Mouse (Mus musculus) central nervous system, embryonic 18 days (tissue): Measurements from ENCODE around the gene C87436. TPM values are rescaled to one million over a fixed set of nuclear protein-coding genes. Genes with fewer than 3 reads are reported as not detected.

Experiments used
- polyA plus RNA-seq: library from polyadenylated mRNA; depleted of rRNA; stranded (reverse); fragments of >200 nt; gene quantifications from 2 replicates; pipeline ENCODE4 v1.2.3, GENCODE M21; 2012; rRNA removed

C87436 gene
- polyA plus RNA-seq: 19.9 and 21.3 TPM in 2 replicates

DNA sequence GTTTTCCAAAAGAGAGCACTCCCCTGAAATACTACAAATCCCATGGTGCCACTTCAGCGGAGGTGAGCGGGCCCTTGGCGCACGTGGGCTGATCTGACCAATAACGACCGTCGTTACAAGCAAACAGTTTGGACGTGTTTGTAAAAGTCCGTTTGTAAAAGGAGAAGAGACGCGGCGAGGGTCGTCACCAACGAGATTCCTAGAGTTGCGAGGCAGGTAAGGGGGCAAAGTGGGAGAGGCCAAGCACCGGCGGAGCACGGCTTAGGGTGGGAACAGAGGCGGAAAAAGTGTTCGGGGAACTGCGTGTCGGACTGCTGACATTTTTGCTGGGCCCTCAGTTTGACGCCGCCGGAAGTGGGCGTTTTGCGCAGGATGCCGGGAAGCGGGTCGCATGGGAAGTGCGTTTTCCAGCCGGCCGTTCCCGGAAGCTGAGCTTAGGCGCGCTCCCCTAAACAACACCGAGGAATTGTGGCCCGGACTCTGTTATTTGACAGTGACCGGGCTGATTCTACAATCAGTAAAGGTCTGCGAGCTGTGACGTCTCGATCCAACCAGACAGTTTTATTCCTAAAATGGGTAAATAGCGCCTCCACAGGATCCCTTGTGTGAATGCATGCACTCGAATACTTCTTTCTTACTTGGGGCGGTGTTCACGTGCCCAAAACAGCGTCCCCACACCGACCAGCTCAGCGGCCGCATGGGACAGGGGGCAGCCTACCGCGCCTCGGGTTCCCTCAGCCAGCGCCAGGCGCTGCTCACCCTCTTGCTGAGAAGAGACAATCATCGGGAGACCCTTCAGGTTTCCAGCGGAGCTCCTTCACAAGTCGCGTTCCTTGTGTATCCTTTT, at the start of gene C87436:
Gene C87436, plus strand, starts transcription at position 103 of the 847 bp plus-strand sequence.

DNA sequence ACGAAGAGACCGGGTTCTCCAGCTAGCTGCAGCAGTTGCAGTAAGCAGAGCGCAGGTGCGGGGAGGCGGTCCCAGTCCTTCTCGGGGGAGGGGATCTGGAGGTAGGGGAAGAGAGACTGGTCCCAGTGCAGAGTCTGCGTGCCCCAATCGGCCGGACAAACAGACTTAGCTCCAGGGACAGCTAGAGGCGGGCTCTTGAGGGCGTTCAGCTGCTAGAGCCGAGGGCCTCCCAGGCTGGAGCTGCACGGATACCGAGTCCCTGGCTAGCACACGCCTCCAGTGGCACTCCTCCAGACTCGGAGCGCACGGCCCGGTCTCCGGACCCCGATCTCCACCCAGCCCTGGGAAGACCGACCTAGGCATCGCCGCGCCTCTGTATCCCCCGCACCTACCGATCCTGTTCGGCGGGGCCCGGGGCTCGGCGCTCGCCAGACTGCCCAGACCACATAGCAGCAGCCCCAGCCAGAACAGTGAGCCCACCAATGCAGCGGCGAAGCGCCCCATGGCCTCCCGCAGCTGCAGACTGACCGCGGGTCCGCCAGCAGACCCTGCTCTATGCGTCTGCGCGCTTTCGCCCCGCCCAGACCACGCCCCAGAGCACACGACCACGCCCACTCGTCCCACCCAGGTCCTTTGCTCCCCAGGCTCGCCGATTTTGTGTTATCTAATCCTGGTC, 41.5 kb upstream of the C87436 start, which contains the start of gene Pcyox1:
Gene Pcyox1, minus strand, starts transcription at position 574 of the 676 bp plus-strand sequence.

DNA sequence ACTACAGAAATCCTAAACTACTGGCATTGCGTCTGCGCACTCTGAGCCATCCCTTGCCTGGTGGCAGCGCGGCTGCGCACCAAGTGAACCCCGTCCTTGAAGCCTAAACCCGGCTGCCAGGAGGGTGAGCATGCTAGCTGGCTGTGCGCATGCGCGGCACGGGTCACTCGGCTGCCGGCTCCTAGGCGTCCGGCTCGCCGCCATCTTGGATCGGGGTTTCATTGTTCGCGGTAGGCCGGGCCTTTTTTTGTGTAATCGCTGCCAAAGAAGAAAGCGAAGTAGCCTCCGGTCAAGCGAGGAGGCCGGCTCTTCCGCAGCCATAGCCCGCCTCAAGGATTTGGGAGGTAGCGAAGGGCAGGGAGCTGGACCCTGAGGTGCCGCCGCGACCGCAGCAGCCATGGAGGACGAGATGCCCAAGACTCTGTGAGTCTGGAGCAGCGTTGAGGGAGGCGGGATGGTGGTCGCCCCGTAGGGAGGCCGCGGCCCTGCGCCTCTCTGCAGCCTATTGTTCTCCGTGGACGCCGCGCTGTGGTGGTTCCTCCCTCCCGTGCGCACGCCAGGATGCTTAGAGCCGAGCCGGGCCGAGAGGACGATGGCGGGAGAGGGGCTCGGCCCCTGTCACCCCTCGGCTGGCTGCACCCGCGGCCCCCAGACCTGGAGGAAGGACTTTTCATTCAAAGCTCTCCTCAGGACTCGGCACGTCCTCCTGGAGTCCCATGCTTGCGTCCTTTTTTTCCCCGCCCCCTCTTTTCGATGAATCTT, 33.9 kb upstream of the C87436 start, which contains the start of gene Tia1:
Gene Tia1, plus strand, starts transcription at position 120 of the 762 bp plus-strand sequence.

DNA sequence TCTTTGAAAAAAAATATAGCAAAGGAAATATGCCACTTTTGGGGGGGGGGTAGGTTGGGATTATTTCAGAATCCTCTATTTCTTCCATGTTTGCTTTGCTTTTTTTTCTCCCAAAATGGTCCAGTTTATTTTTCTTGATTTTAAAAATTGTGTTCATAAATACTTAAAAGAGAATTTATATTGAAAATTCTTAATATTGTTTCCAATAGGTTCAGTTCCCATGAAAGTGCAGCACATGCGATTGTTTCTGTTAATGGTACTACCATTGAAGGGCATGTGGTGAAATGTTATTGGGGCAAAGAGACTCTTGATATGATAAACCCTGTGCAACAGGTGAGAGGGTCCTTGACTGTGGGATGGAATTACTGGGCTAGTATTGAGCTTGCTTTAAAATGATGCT, 11.8 kb upstream of the C87436 start, which contains the start of gene Gm44790:
Gene Gm44790, plus strand, starts transcription at position 301 of the 400 bp plus-strand sequence.

Other genes with a start within 250 kb of the C87436 start
- 17.9 and 23.3 TPM in 2 replicates for gene Tgfa, start 243.2 kb upstream of the C87436 start, polyA plus RNA-seq
- gene Fam136a, start 72.7 kb upstream of the C87436 start, polyA plus RNA-seq: 58.7 and 63.4 TPM in 2 replicates
- 304 and 362 TPM in 2 replicates for gene Snrpg, start 67.1 kb upstream of the C87436 start, polyA plus RNA-seq
- 73.7 and 78.5 TPM in 2 replicates for gene Pcyox1, start 41.2 kb upstream of the C87436 start, polyA plus RNA-seq
- 336 and 337 TPM in 2 replicates for gene Tia1, start 34.2 kb upstream of the C87436 start, polyA plus RNA-seq
- 2.7 and 3.5 TPM in 2 replicates for gene Gm44790, start 11.7 kb upstream of the C87436 start, polyA plus RNA-seq
- 151 and 173 TPM in 2 replicates for gene Pcbp1, start 87.9 kb downstream of the C87436 start, polyA plus RNA-seq
- gene Asprv1, start 189.8 kb downstream of the C87436 start, polyA plus RNA-seq: 1.5 and 3.2 TPM in 2 replicates
- 14.1 and 16.5 TPM in 2 replicates for gene Mxd1, start 230.8 kb downstream of the C87436 start, polyA plus RNA-seq
- gene Snrnp27, start 246.1 kb downstream of the C87436 start, polyA plus RNA-seq: 62.1 and 70.0 TPM in 2 replicates